Mouse (Mus musculus) inflammation-experienced regulatory T-cells (primary cell): Measurements from ENCODE around the gene Hsd3b1. TPM values are rescaled to one million over a fixed set of nuclear protein-coding genes. Genes with fewer than 3 reads are reported as not detected.

ENCODE experiments used
- polyA plus RNA-seq, 2 experiments: library from polyadenylated mRNA; unstranded; fragments of 100-300 nt; shearing (Covaris generic); gene quantifications; one replicate each; pipeline ENCODE4 v1.2.1; 2017

Hsd3b1 gene
- not detected for polyA plus RNA-seq

DNA sequence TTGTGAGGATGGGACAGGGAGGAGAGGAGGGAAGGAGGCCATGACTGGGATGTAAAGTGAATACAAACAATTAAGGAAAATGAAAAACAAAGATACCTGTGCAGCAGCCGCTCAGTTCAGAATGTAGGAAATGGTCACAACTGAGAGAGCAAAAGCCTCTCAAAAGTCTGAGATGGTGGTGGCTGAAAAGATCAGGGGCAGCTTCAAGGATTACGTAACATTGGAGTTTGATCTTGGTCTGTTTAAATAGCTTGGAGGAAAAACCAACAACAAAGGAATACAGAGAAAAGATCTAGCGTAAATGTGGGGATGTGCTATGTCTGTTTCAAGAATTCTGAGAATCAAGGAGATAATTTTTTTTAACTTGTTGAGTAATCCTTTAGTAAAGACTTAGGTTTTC is at the start of gene Hsd3b1:
TSS of gene Hsd3b1 (minus strand) at position 219 of the 400 bp plus-strand sequence.

DNA sequence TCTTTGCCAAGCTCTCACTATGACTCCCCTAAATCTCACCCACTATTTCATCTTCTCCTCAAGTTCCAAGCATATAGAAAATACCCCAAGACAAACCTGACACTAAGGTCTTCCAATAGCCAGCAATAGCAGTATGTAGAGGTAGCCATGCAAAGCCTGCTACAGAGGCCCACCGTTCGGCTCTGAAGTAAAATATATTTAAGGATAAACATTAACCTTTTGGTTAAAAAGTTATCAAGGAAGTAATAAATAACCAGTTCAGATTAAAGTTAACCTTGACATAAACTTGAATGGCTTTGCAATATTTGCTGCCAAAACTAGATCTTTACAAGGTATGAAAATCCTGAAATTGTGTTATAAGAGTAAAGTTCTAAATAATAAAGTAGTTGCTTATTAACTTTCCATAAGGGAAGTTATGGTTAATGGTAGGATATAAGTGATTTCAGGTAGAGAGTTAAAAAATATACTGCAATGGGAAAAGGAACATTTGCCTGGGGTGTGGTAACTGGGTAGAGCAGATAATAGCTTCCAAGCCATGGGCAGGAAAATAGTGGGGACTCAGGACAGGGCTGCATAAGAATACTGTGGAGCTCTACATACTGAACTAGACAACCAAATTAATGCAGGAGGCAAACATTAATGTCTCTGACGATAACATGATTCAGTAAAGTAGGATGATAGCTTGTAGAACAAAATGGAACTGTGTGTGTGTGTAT is 33.6 kb upstream of the Hsd3b1 start, which contains the start of gene Hao2:
TSS of gene Hao2 (minus strand) at position 183 of the 716 bp plus-strand sequence.

DNA sequence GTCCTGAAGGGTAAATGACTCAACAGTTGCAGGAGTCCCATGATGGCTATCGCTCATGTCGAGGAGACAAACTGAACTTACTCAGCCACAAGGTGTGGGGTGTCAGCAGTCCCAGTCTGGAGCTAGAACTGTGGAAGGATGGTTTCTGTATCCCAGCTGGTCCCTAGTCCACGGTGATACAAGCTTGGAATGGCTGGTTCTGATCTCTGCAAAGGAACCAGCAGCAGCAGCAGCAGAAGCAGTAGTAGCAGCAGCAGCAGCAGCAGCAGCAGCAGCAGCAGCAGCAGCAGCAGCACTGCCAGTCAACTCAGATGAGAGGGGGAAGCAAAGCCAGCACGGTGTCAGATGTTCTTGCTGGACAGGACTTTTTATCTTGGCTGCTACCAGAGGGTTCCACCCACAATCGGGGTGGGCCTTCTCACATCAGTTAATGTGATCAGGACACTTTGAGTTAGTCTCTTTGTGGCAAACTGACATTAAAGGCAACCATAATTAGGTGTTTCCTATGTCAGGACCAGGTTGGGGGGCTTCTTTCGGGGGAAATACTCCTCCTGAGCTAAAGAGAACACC is 45.4 kb downstream of the Hsd3b1 start, which contains the start of gene Hsd3b6:
TSS of gene Hsd3b6 (minus strand) at position 343 of the 570 bp plus-strand sequence.

Other genes with a start within 250 kb of the Hsd3b1 start
- not detected for gene Hsd3b5, start 229.5 kb downstream of the Hsd3b1 start, polyA plus RNA-seq
- gene Hsd3b2, start 135.3 kb downstream of the Hsd3b1 start, polyA plus RNA-seq = not detected
- under 1 TPM; 0.49 to 0.88 TPM for gene Hsd3b3, start 96.7 kb downstream of the Hsd3b1 start, polyA plus RNA-seq
- gene Hsd3b6, start 45.4 kb downstream of the Hsd3b1 start, polyA plus RNA-seq = under 1 TPM in 1 of 2 experiments, not detected in 1; 0.16 TPM
- not detected for gene Hao2, start 33.4 kb upstream of the Hsd3b1 start, polyA plus RNA-seq